Mouse (Mus musculus) cerebellum, adult 2 months (tissue): ENCODE measurements around the gene Fmo4. TPM values are rescaled to one million over a fixed set of nuclear protein-coding genes. Genes with fewer than 3 reads are reported as not detected.
A peak's percentile ranks its signal among the peaks of the same experiment; 100 is the strongest.
"Not testable (repeated sequence)": the region's sequence is repeated elsewhere in the genome, so short reads cannot be mapped to it uniquely, and the experiment has no call there.

ENCODE experiments used
- DNase-seq, 2 experiments: peaks; one replicate each; pipeline ENCODE4 v3.0.0; 2021
- H3K27ac ChIP-seq: fragments of 200-500 bp; 2 replicates; pipeline ENCODE4 v1.5.1; 2012; ENCODE audit warnings: low read length, control low read depth, inconsistent platforms; ENCODE audit not compliant: insufficient read depth
- H3K27me3 ChIP-seq: fragments of 200-500 bp; 2 replicates; pipeline ENCODE4 v1.6.1; 2012; ENCODE audit warnings: inconsistent platforms, mild to moderate bottlenecking, low read length, moderate library complexity; ENCODE audit not compliant: control insufficient read depth, insufficient read depth
- H3K4me1 ChIP-seq: fragments of 200-500 bp; 2 replicates; pipeline ENCODE4 v1.6.1; 2011; ENCODE audit warnings: low read length; ENCODE audit not compliant: control insufficient read depth, insufficient read depth
- H3K4me3 ChIP-seq: fragments of 200-500 bp; replicated peaks from 2 replicates; pipeline ENCODE3; 2011; ENCODE audit warnings: mild to moderate bottlenecking, low read depth, low read length, control low read depth; ENCODE audit not compliant: insufficient read depth
- CTCF ChIP-seq: fragments of 200-500 bp; IDR thresholded peaks from 2 replicates; pipeline ENCODE4 v1.5.1; 2011; ENCODE audit warnings: low read depth, mild to moderate bottlenecking, control low read depth, low read length, moderate library complexity, borderline replicate concordance; ENCODE audit not compliant: insufficient read depth
- POLR2A ChIP-seq: fragments of 200-500 bp; IDR thresholded peaks from 2 replicates; pipeline ENCODE4 v1.6.1; 2011; ENCODE audit warnings: low read length, control low read depth, borderline replicate concordance; ENCODE audit not compliant: insufficient read depth
- WGBS: fragments of 180-500 bp; shearing (Covaris S2); methylation state at CpG from one replicate; pipeline ENCODE4 v1.1.7; 2018; 5-methylcytosine and 5-hydroxymethylcytosine counted together
- polyA plus RNA-seq: library from polyadenylated mRNA; depleted of rRNA; stranded (reverse); fragments of >200 nt; gene quantifications from 2 replicates; pipeline ENCODE4 v1.2.3, GENCODE M21; 2012; rRNA removed

Fmo4 gene
- polyA plus RNA-seq, 1 experiment, result 0.07 TPM

- no peak for DNase-seq
- H3K27ac ChIP-seq, result no peak overlapping the region
- no peak for TF ChIP-seq CTCF
- no peak for TF ChIP-seq POLR2A
- no peaks in the 10 kb centered on the region; the same call in 1 of the 2 replicates for H3K27me3 ChIP-seq
- no peak overlapping the region for H3K4me3 ChIP-seq
- WGBS, result 79% methylated on average over 7 of the region's 7 CpGs
- H3K4me1 ChIP-seq, result no peaks in the 10 kb centered on the region
Observed at GRCm38 (mm10) chr1:162783669-162784248, 30.0 kb downstream of the Fmo4 start.

GRCm38 (mm10) chr1:162781035-162781434, 32.7 kb downstream of the Fmo4 start:
- DNase-seq, H3K4me3 ChIP-seq, H3K27me3 ChIP-seq, H3K27ac ChIP-seq, H3K4me1 ChIP-seq: not testable (repeated sequence)
- WGBS, result 92% methylated on average over 2 of the region's 2 CpGs

GRCm38 (mm10) chr1:162777943-162778538, 35.7 kb downstream of the Fmo4 start:
- Histone ChIP-seq H3K4me1 (no peaks in the 10 kb centered on the region), H3K27ac (no peak overlapping the region), H3K27me3 (no peaks in the 10 kb centered on the region; the same call in 1 of the 2 replicates), H3K4me3 (no peak overlapping the region)
- DNase-seq, result no peak
- 92% methylated on average over 5 of the region's 5 CpGs for WGBS
- TF ChIP-seq CTCF (no peak), POLR2A (no peak)

GRCm38 (mm10) chr1:162773661-162774060, 40.1 kb downstream of the Fmo4 start:
- whole genome bisulfite sequencing, result 27% methylated on average over 4 of the region's 4 CpGs

DNA sequence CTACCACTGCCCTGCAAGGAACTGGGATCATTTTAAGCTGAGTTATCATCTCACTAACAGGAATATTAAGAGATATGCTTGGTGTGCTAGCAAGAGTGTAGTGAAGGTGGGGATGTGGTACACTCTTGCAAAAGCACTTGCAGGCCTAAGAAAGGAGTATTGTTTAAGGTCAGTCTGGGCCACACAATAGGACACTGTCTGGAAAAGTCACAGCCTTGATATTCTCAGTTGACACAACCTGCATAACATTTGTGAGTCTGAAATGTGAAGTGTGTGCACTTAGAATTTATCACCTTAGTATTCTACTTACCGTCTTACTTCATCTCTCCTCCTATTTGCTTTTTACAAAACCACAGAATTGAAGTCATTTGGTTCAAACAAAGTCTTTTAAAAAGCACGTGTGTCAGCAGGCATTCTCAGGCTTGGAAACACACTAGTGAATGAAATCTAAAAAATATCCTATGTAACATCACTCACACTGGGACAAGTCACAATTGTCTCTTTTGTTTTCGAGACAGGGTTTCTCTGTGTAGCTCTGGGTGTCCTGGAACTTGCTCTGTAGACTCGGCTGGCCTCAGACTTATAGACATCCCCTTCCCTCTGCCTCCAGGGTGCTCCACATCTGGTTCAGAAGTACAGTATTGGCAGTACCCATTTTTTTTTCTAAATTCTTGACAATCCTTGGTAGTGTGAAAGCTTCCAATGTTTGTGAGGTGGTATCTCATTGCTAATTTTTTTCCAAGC, 42.0 kb downstream of the Fmo4 start:
- TF ChIP-seq POLR2A, result no peak
- H3K27me3 ChIP-seq, result no peaks in the 10 kb centered on the region
- DNase-seq, result no peak
- WGBS, result 61% methylated on average over 4 of the region's 4 CpGs
- no peak overlapping the region for H3K27ac ChIP-seq
- H3K4me3 ChIP-seq, result no peak overlapping the region
- H3K4me1 ChIP-seq, result no peaks in the 10 kb centered on the region

More at GRCm38 (mm10) chr1:162773661-162774060, 40.1 kb downstream of the Fmo4 start:
- Histone ChIP-seq H3K27ac (no peak overlapping the region), H3K4me3 (no peak overlapping the region), H3K4me1 (no peaks in the 10 kb centered on the region), H3K27me3 (no peaks in the 10 kb centered on the region)
- TF ChIP-seq CTCF (no peak), POLR2A (no peak)
- peak in 1 of 2 experiments; percentile 1 for DNase-seq

- DNase-seq, result no peak
- no peak overlapping the region for H3K27ac ChIP-seq
- no peaks in the 10 kb centered on the region for H3K27me3 ChIP-seq
- TF ChIP-seq POLR2A (no peak), CTCF (no peak)
- 90% methylated on average over 6 of the region's 6 CpGs for WGBS
- H3K4me1 ChIP-seq, result no peaks in the 10 kb centered on the region
- H3K4me3 ChIP-seq, result no peak overlapping the region
Observed at GRCm38 (mm10) chr1:162752009-162752408, 61.8 kb downstream of the Fmo4 start.

- no peak overlapping the region for H3K4me3 ChIP-seq
- no peaks in the 10 kb centered on the region for H3K4me1 ChIP-seq
- TF ChIP-seq CTCF (no peak), POLR2A (no peak)
- WGBS, result 36% methylated on average over 7 of the region's 7 CpGs
- H3K27me3 ChIP-seq, result no peaks in the 10 kb centered on the region
- no peak overlapping the region for H3K27ac ChIP-seq
- no peak for DNase-seq
Observed at GRCm38 (mm10) chr1:162749607-162750006, 64.2 kb downstream of the Fmo4 start.

DNA sequence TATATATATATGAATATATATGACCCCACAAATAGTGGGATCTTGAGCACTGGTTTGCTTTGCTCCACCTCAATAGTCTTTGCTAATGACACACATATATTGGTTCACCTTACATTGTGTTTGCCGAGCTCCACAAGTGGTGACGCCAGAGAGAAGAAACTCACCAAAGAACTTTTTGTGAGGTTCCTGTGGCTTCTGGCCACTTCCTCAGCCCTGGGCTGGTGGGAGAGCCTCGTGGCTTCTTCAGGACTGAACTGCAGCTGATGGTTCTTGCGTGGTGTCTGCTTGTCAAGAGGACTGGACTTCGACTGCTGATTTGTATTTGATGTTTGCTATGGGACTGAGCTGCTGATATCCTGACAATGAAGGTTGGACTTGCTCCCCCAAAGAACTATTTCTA, 65.0 kb downstream of the Fmo4 start:
- DNase-seq, result no peak
- Histone ChIP-seq H3K27ac (no peak overlapping the region), H3K4me1 (no peaks in the 10 kb centered on the region), H3K4me3 (no peak overlapping the region), H3K27me3 (no peaks in the 10 kb centered on the region)
- TF ChIP-seq CTCF (no peak), POLR2A (no peak)
- WGBS, result 81% methylated on average over 5 of the region's 5 CpGs

Other genes with a start within 250 kb of the Fmo4 start
- gene Vamp4, start 243.5 kb downstream of the Fmo4 start, polyA plus RNA-seq, result 73.3 and 75.2 TPM in 2 replicates
- gene Myoc, start 174.8 kb downstream of the Fmo4 start, polyA plus RNA-seq, result 5.1 and 5.6 TPM in 2 replicates
- not detected in 2 replicates for gene Myocos, start 155.8 kb downstream of the Fmo4 start, polyA plus RNA-seq
- 49.5 and 52.3 TPM in 2 replicates for gene Prrc2c, start 73.4 kb downstream of the Fmo4 start, polyA plus RNA-seq
- 7.1 and 7.3 TPM in 2 replicates for gene Fmo1, start 52.6 kb upstream of the Fmo4 start, polyA plus RNA-seq
- 2.0 and 2.8 TPM in 2 replicates for gene Fmo2, start 84.8 kb upstream of the Fmo4 start, polyA plus RNA-seq
- gene Fmo6, start 123.5 kb upstream of the Fmo4 start, polyA plus RNA-seq, result not detected in 2 replicates
- gene Fmo3, start 170.6 kb upstream of the Fmo4 start, polyA plus RNA-seq, result not detected in 2 replicates